Mouse (Mus musculus): Measurements from ENCODE around the gene Casp8ap2. TPM values are rescaled to one million over a fixed set of nuclear protein-coding genes. Genes with fewer than 3 reads are reported as not detected.

Gene Casp8ap2
- total RNA-seq, 2 experiments from 2014 or later, result 14.8 to 15.5 TPM

- no peak for DNase-seq (ENCODE audit: low spot score in 2 of 2)
Measured at GRCm38 (mm10) chr4:32665843-32666242, 50.6 kb downstream of the Casp8ap2 start.

GRCm38 (mm10) chr4:32668291-32668690 lies 53.0 kb downstream of the Casp8ap2 start:
- DNase-seq (ENCODE audit: low spot score in 2 of 2), result no peak

- DNase-seq (ENCODE audit: low spot score in 2 of 2), result no peak
Measured at GRCm38 (mm10) chr4:32669825-32670224, 54.6 kb downstream of the Casp8ap2 start.

- DNase-seq (ENCODE audit: low spot score in 2 of 2), result no peak
Measured at GRCm38 (mm10) chr4:32674025-32674424, 58.8 kb downstream of the Casp8ap2 start.

GRCm38 (mm10) chr4:32677471-32677870 lies 62.2 kb downstream of the Casp8ap2 start:
- no peak for DNase-seq (ENCODE audit: low spot score in 2 of 2)

- no peak for DNase-seq (ENCODE audit: low spot score in 2 of 2)
Measured at GRCm38 (mm10) chr4:32680843-32681242, 65.6 kb downstream of the Casp8ap2 start.

GRCm38 (mm10) chr4:32682471-32682870 lies 67.2 kb downstream of the Casp8ap2 start:
- no peak for DNase-seq (ENCODE audit: low spot score in 2 of 2)

GRCm38 (mm10) chr4:32683061-32683582 lies 67.9 kb downstream of the Casp8ap2 start:
- DNase-seq (ENCODE audit: low spot score in 2 of 2), result no peak

Other genes with a start within 250 kb of the Casp8ap2 start
- gene Gja10, start 12.7 kb upstream of the Casp8ap2 start, total RNA-seq (2021), result under 1 TPM in 1 of 2 experiments, not detected in 1; 0.23 TPM
- 10 to 100 TPM; 26.6 to 31.8 TPM for gene Mdn1, start 41.7 kb downstream of the Casp8ap2 start, total RNA-seq (2021)
- 10 to 100 TPM; 61.0 to 65.9 TPM for gene Lyrm2, start 184.8 kb downstream of the Casp8ap2 start, total RNA-seq (2021)

Data from adrenal gland, postnatal 4 days (tissue).